Mouse (Mus musculus) hindbrain, embryonic 16.5 days (tissue): ENCODE results near the gene Ece1. TPM values are rescaled to one million over a fixed set of nuclear protein-coding genes. Genes with fewer than 3 reads are reported as not detected.
A peak's percentile ranks its signal among the peaks of the same experiment; 100 is the strongest.

Experiments used
- ATAC-seq: fragments of 200-750 bp; cut with Nextera tagmentation; 2 replicates; pipeline ENCODE4 v1.8.0; 2017; ENCODE audit warnings: moderate TSS enrichment, moderate library complexity
- H3K27ac ChIP-seq: fragments of 300-500 bp; sonication (generic); 2 replicates; pipeline ENCODE4 v1.5.1; 2014; ENCODE audit warnings: low read depth, mild to moderate bottlenecking, control low read depth, low read length, moderate library complexity
- H3K27me3 ChIP-seq: fragments of 300-500 bp; sonication (generic); replicated peaks from 2 replicates; pipeline ENCODE4 v1.6.1; 2014; ENCODE audit warnings: low read length; ENCODE audit not compliant: control insufficient read depth, insufficient read depth
- H3K36me3 ChIP-seq: fragments of 300-500 bp; sonication (generic); 2 replicates; pipeline ENCODE4 v1.6.1; 2014; ENCODE audit warnings: mild to moderate bottlenecking, low read length, moderate library complexity, mixed read lengths; ENCODE audit not compliant: control insufficient read depth, insufficient read depth
- H3K4me1 ChIP-seq: fragments of 300-500 bp; sonication (generic); 2 replicates; pipeline ENCODE4 v1.6.1; 2014; ENCODE audit warnings: low read depth, low read length; ENCODE audit not compliant: control insufficient read depth, insufficient read depth
- H3K4me2 ChIP-seq: fragments of 300-500 bp; sonication (generic); 2 replicates; pipeline ENCODE4 v1.6.1; 2014; ENCODE audit warnings: mild to moderate bottlenecking, low read length, control low read depth, moderate library complexity
- H3K4me3 ChIP-seq: fragments of 300-500 bp; sonication (generic); 2 replicates; pipeline ENCODE4 v1.5.1; 2014; ENCODE audit warnings: mild to moderate bottlenecking, low read length, control low read depth, moderate library complexity
- H3K9ac ChIP-seq: fragments of 300-500 bp; sonication (generic); 2 replicates; pipeline ENCODE4 v1.6.1; 2014; ENCODE audit warnings: low read depth, mild to moderate bottlenecking, control low read depth, low read length, moderate library complexity
- H3K9me3 ChIP-seq: fragments of 300-500 bp; sonication (generic); 2 replicates; pipeline ENCODE4 v1.6.1; 2014; ENCODE audit warnings: mild to moderate bottlenecking, low read length, moderate library complexity; ENCODE audit not compliant: control insufficient read depth
- WGBS: fragments of 180-500 bp; shearing (Covaris S2); extraction: QIAGEN DNeasy Blood & Tissue Kit; methylation state at CpG from one replicate; pipeline ENCODE4 v1.1.7; 2014; 5-methylcytosine and 5-hydroxymethylcytosine counted together
- polyA plus RNA-seq: library from polyadenylated mRNA; unstranded; fragments of >200 nt; fragmentation: Nextera tagmentation; extraction: Ambion mirVana; gene quantifications from 2 replicates; pipeline ENCODE4 v1.2.1, GENCODE M21; 2015

Gene Ece1
- polyA plus RNA-seq, 1 experiment from 2014 or later = 18.5 TPM

GRCm38 (mm10) chr4:137995399-137995798, 133.4 kb downstream of the Ece1 start:
- Histone ChIP-seq H3K27ac (no peak overlapping the region), H3K4me3 (peak overlapping the region; percentile 88), H3K4me1 (peaks cover 32% of the 10 kb centered on the region), H3K9ac (peak overlapping the region; percentile 36), H3K36me3 (no peaks in the 10 kb centered on the region; the same call in 1 of the 2 replicates), H3K27me3 (no peaks in the 10 kb centered on the region), H3K4me2 (peak overlapping the region; percentile 89), H3K9me3 (no peaks in the 10 kb centered on the region)
- no peak for ATAC-seq
- 60% methylated on average over 12 of the region's 12 CpGs for WGBS

GRCm38 (mm10) chr4:137998232-137998631, 136.2 kb downstream of the Ece1 start:
- Histone ChIP-seq H3K27ac (no peak overlapping the region), H3K9ac (no peak overlapping the region), H3K27me3 (no peaks in the 10 kb centered on the region), H3K9me3 (no peaks in the 10 kb centered on the region), H3K4me3 (no peak overlapping the region), H3K36me3 (no peaks in the 10 kb centered on the region; the same call in 1 of the 2 replicates), H3K4me2 (no peak overlapping the region), H3K4me1 (peaks cover 34% of the 10 kb centered on the region)
- 67% methylated on average over 4 of the region's 4 CpGs for WGBS
- ATAC-seq = no peak

GRCm38 (mm10) chr4:138000682-138001081, 138.6 kb downstream of the Ece1 start:
- no peak overlapping the region for H3K4me2 ChIP-seq
- WGBS = 24% methylated on average over 7 of the region's 7 CpGs
- H3K27ac ChIP-seq = peak overlapping the region; percentile 7; the same call in 1 of the 2 replicates
- peaks cover 3% of the 10 kb centered on the region; the same call in 1 of the 2 replicates for H3K36me3 ChIP-seq
- no peaks in the 10 kb centered on the region for H3K9me3 ChIP-seq
- no peaks in the 10 kb centered on the region for H3K27me3 ChIP-seq
- H3K4me1 ChIP-seq = peaks cover 23% of the 10 kb centered on the region
- H3K9ac ChIP-seq = no peak overlapping the region
- ATAC-seq = peak; percentile 45; the same call in 1 of the 2 replicates
- no peak overlapping the region for H3K4me3 ChIP-seq

DNA sequence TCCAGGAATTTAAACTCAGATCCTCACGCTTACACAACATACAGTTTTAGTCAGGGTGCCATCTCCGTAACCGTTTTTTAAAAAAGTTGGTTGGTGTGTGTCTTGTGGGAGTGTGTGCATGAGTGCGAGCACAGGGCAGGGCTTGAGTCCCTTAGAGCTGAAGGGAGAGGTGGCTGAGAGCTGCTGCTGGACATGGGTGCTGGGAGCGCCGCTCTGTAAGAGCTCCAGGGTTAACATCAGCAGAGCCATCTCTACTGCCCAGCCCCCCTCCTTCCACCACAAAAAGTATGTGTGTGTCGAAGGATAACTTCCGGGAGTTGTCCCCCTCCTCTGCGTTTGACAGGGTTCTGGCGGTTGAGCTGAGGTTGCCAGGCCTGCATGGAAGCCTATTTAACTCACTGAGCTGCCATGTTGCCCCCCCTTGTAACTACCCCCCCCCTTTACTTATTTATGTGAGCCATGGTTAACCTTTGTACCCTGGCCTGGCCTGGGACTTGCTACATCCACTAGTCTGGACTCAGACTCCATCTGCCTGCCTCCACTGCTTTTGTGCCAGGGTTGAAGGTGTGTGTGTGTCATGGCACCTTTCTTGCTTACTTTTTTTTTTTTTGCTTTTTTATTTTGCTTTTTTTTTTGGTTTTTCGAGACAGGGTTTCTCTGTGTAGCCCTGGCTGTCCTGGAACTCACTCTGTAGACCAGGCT, 142.0 kb downstream of the Ece1 start:
- Histone ChIP-seq H3K27ac (no peak overlapping the region), H3K9me3 (no peaks in the 10 kb centered on the region), H3K4me2 (no peak overlapping the region), H3K4me1 (peaks cover 8% of the 10 kb centered on the region), H3K27me3 (no peaks in the 10 kb centered on the region), H3K4me3 (no peak overlapping the region), H3K36me3 (peaks cover 7% of the 10 kb centered on the region; the same call in 1 of the 2 replicates), H3K9ac (no peak overlapping the region)
- no peak for ATAC-seq
- 87% methylated on average over 11 of the region's 11 CpGs for WGBS

DNA sequence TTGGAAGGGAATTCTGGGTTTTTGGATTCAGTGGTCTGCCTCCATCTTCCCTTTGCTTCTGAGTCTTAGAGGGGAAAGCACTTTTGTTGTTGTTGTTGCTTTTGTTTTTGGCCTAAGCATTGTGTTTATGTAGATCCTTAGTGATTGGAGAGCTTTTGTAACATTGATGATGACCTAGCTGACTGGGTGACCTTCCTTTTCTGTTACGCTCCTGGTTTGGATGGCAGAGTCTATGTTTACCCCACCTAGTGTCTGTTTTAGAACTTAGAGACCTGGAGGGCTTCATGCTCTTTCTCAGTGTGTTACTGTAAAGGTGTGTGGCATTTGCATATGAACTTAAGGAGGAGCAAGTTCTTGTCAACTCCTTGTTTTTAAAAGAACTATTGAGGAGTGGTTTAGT, 143.7 kb downstream of the Ece1 start:
- Histone ChIP-seq H3K9ac (no peak overlapping the region), H3K4me3 (no peak overlapping the region), H3K27ac (no peak overlapping the region), H3K36me3 (peaks cover 7% of the 10 kb centered on the region; the same call in 1 of the 2 replicates), H3K4me1 (peaks cover 2% of the 10 kb centered on the region), H3K9me3 (no peaks in the 10 kb centered on the region), H3K4me2 (no peak overlapping the region), H3K27me3 (no peaks in the 10 kb centered on the region)
- 96% methylated on average over 1 of the region's 1 CpGs for WGBS
- ATAC-seq = no peak

GRCm38 (mm10) chr4:138006951-138007613, 145.0 kb downstream of the Ece1 start:
- H3K27me3 ChIP-seq = no peaks in the 10 kb centered on the region
- H3K9ac ChIP-seq = no peak overlapping the region
- H3K4me2 ChIP-seq = no peak overlapping the region
- no peaks in the 10 kb centered on the region; the same call in 1 of the 2 replicates for H3K4me1 ChIP-seq
- no peak for ATAC-seq
- H3K27ac ChIP-seq = no peak overlapping the region
- H3K9me3 ChIP-seq = no peaks in the 10 kb centered on the region
- H3K4me3 ChIP-seq = no peak overlapping the region
- H3K36me3 ChIP-seq = peaks cover 7% of the 10 kb centered on the region; the same call in 1 of the 2 replicates
- 89% methylated on average over 9 of the region's 9 CpGs for WGBS

DNA sequence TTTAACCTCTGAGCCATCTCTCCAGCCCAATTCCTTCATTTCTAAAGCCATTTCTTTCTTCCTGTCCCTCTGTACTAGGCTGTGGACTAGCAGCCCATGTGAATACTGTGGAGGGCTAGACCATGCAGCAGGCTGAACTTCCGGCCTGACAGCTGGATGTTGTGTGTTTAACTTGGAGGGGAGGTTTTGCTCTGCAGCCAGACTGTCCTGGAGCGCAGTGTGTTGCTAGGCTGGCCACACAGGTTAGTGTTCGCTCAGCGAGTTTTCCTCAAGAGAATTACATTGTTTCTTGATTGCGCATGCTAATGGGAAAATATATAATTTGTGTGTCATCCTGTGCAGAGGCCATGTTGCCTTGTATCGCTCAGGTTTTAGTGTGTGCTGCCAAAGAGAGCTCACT, 146.6 kb downstream of the Ece1 start:
- WGBS = 77% methylated on average over 6 of the region's 6 CpGs
- H3K36me3 ChIP-seq = peaks cover 7% of the 10 kb centered on the region; the same call in 1 of the 2 replicates
- H3K9me3 ChIP-seq = no peaks in the 10 kb centered on the region
- no peak overlapping the region for H3K9ac ChIP-seq
- H3K4me1 ChIP-seq = no peaks in the 10 kb centered on the region
- no peak for ATAC-seq
- no peaks in the 10 kb centered on the region for H3K27me3 ChIP-seq
- no peak overlapping the region for H3K4me2 ChIP-seq
- no peak overlapping the region for H3K27ac ChIP-seq
- H3K4me3 ChIP-seq = no peak overlapping the region

DNA sequence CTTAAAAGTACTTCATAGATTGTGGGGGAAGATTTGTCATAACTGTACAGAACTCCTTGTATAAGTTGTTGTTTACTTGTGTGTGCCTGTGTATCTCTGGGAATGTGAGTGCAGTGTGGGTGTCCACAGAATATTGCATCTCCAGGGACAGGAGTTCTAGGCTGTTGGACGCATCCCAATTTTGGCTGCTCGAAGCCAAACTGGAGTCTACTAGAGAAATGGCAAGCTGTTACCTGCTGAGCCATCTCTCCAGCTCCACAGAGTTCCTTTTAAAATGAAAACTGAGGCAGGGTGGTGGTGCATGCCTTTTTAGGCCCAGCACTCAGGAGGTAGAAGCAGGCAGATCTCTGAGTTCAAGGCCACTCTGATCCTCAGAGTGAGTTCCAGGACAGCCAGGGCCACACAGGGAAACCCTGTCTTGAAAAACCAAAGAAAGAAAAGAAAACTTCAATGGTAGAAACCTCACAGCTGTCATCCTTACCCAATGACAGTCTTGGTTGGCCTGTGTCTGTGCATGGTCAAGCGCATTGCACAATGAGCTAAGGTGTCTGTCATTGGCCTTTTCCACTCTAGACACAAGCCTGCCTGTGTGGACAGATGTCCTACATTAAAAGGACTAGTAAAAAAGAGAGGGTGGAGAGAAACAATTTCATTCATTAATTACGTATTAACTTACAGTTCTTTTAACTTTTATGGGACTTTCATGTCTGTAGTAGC, 147.9 kb downstream of the Ece1 start:
- ATAC-seq = no peak
- H3K27me3 ChIP-seq = no peaks in the 10 kb centered on the region
- H3K36me3 ChIP-seq = peaks cover 10% of the 10 kb centered on the region
- no peaks in the 10 kb centered on the region for H3K4me1 ChIP-seq
- H3K9ac ChIP-seq = no peak overlapping the region
- WGBS = 86% methylated on average over 4 of the region's 4 CpGs
- no peaks in the 10 kb centered on the region for H3K9me3 ChIP-seq
- no peak overlapping the region for H3K4me3 ChIP-seq
- no peak overlapping the region for H3K27ac ChIP-seq
- H3K4me2 ChIP-seq = no peak overlapping the region
